Mouse (Mus musculus) T-helper 1 cell (primary cell): ENCODE data around the gene I0C0044D17Rik.

ENCODE experiments used
- in situ Hi-C: fragments of 300-600 bp; cut with MboI, MseI; formaldehyde crosslinking; loops from one replicate; pipeline ENCODE4 v1.15.1; 2025; ENCODE audit warnings: high pct_unique_total_duplicates

The I0C0044D17Rik gene

DNA sequence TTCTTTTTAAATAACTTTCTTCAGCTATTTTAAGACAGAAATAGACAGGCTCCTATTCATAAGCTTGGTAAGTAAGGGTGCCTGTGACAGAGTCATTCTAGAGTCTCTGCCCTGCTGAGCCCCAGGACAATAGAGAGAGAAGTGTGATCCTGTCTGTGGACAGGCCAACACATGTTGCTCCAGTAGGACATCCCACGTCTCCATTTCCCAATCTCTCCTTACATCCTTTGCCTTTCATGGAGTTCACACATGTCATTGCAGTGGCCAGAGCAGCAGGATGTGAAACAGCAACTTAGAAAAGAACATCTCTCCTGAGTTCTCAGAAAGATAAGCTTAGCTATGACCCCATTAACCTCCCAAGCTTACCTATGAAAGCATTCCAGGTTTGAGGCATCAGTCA is 8.1 kb upstream of the I0C0044D17Rik start:
- in situ Hi-C loops: no loop called here

DNA sequence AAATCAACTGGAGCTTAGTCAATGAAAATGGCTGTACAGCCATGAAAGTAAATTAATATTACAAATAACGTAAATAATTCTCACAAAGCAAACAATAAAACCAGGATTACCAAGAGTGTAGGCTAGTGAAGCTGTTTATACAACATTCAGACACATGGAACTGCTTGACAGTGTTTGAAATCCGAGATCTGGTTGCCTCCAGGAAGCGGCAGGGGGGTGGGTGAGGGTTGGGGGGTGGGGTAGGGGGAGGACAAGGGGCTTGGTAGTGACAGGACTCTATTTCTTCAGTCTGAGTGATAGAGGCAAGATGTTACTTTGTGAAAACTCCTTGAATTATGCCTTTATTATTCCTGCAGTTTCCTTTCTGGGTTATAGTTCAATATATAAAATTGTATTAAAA is 3.1 kb upstream of the I0C0044D17Rik start:
- in situ Hi-C loops: no loop called here

DNA sequence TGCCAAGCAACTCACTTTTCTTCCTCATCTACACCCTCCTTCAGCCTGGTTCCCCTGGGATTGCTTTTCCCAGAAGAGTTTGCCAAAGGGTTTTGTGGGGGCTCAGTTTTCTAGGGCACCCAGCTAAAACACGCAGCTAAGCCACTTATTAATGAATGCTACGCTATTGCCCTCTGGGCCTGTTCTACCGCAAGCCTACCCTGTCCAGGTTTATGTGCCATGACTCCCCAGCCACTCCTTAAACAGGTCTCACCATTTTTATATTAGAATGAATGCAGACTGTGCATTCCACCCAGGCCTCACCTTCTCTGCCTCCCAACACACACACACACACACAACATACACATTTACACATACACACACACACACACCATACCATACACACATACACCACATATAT is 593 bp downstream of the I0C0044D17Rik start:
- in situ Hi-C loops: no loop called here

DNA sequence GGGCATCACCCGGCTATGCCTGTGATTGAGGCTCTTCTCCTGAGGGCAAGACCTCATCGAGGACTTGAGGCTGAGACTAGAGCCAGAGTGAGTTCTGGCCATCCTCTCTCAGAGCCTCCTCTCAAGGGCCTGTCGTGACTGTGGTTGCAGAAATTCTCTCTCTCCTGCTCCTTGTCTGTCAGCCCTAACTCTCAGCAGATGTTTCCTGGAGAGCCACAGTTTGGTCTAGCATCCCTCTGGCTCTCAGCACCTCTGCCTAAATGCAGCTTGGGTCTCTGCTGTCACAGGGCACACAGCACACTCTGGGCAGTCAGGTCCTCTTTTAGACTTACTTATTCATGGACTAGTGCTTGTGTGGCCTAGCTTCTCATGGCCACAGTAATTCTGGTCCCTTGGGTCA is 1.2 kb downstream of the I0C0044D17Rik start:
- in situ Hi-C loops: no loop called here

DNA sequence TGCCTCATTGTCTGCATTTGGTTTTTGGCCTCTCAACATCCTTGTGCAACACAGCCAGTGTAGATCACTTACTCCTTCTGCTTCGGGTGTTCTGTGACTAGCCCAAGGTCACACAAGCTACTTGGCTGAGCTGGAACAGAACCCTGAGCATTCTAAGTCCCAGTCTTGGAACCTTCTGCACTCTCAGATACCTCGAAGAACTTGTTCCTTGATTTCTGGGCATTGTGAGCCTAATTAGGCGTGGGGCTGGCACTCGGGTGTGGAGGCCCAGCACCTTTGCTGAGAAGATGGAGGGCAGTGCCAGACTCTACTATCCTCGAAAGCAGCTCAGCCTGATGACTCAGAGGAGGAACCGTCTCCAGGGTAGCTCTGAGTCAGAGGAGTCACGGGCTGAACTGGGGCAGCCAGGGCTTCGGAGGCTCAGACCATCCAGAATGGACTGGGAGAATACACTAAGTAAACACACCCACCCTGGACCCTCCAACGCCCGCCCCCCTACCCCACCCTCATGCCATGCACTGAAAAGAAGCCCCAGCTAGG is 4.4 kb downstream of the I0C0044D17Rik start:
- in situ Hi-C loops: no loop called here

DNA sequence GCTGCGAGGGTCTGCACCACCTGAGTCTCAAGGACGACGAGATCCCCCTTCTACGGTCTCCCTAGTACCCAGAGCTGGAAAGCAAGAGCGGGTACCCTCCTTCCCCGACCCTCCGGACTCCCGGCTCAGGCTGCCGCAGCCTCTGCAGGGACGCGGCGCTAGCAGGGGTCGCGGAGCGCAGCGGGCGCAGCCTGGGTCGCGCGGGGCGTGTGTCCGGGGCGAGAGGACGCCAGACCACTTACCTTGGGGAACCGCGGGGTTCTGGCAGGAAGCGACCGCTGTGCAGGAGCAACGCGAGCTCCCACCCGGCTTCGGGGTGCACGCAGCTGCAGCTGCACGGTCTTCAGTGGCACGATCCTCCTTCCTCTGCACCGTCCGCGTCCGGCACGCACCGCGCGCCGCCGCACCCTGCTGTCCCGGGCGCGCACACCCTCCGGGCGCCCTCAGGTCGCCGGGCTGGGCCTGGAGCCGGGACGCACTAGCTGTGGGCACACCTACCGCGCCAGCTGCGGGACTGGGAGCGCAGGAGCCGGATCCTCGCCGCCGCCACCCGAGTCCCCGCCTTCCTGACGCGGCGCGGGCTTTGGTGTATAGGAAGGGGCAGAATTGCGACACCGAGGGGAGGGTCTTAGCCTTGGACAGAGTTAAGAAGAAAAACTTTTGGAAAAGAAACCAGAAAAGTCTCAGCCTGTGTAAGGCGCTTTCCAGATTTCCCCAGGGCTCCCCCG is 6.3 kb downstream of the I0C0044D17Rik start, which contains the start of gene Kank4:
Gene Kank4 (minus strand): TSS at position 354 of the 728 bp plus-strand sequence.
- in situ Hi-C loops: no loop called here

DNA sequence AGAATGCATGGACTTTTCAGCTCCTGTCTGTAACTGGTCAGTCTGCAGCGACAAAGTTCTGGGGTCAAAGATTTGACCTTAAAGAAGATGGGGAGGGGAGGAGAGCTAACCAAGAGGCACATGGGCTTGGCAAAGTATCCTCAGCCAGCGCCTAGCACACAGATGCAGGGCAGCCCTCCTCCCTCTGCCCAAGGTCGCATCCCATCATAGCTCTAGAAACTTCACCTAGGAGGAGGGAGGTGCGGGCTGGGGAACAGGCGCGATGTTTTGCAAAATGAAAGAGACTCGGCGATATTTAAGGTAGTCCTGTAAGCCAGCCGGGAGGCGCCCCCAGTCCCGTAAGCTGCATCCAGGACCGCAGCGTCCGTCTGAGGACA is 6.8 kb downstream of the I0C0044D17Rik start:
- in situ Hi-C loops: no loop called here

DNA sequence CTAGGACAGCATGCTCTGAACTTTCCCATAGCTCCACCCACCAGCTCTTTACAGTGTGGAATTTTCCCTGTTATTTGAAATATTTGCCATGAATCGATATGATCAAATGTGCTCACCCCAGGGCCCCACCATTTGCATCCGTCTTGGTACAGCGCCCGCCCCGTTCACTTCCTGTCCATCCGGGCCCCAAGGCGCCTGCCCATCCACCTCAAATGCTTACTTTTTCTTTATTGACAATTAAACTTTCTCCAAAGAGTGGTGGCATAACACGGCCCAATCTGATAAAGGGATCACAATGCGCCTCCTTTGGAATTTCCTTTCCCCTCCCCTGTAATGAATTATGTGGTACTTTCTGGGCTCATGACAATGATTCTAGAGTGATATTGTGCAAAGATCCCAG is 17.3 kb downstream of the I0C0044D17Rik start:
- in situ Hi-C loops: no loop called here

DNA sequence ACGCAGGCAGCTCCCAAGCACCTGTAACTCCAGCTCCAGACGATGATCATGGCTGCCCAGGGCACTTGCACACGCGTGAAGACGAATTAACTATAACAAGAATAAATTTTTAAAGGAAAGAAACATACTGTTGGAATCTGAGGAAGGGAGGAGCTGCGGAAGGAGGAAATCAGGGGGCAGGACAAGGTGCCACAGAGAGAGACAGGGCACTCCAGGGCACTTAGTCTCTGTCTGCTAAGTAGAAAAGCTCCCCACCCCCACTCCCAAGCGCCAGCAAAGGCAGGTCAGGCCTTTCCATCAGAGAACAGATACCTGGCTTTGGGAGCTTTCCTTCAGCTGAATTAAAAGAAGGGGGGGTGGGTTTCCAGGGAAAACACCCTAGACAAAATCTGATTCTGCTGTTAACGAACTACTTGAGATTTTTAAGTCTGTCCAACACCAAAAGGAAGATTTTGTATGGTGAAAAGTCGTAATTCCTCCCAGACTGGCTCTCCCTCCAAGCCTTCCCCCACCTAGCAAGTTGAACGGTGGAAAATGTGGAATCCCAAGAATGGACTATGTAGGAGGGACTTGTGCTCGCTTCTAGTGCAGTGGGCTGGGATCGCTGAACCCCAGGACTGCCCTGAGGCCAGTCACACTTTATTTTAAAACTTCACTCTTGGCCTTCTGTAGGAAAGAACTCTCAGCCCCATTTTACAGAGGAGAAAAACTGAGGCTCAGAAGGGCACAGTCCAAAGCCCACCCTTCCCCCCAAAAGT is 18.2 kb downstream of the I0C0044D17Rik start:
- in situ Hi-C loops: no loop called here

DNA sequence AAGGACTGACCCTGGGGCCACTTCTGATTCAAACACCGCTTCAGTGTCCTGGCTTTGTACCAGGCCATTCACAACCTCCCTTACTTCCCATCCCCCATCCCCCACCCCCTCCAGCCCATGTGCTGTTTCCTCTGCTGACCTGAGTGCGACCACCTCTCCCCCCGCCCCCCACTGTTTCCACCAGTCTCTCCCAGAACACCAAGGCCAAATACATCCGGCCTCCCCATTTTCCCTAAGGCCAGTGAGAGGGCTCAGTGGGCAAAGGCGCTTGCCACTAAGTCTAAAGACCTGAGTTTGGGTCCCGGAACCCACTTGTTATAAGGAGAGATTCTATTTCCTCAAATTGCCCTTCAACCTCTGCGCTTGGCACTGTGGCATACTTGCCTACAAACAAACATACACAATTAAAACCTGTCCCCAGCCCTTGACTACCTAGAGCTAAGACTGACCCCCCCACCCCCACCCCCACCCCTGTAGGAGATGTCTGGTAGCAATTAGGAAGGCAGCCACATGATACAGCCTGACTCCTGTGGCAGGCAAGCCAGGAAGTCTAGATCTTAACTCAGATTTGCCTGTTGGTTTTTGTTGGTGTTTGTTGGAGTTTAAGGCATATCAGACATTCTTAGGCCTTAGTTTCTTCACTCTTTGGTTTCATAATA is 19.0 kb downstream of the I0C0044D17Rik start:
- in situ Hi-C loops: no loop called here

DNA sequence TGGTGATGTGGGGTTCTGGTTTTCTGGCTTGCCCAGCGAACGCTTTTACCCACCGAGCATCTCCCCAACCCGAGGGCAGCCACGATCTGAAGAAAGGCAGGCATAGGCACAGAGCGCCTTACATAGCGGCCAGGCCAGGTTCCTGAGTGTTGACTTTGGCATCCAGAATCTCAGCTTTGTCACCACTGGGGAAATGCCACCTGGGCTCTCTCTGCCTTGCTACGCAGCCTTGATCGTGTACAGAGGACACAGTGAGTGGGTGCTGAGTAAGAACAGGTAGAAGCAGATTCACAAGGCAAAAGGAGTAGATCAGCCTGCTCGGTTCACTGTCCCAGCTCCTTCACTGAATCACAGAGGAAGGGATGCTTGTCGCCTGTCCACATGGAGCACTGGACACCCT is 21.9 kb downstream of the I0C0044D17Rik start:
- in situ Hi-C loops: no loop called here

DNA sequence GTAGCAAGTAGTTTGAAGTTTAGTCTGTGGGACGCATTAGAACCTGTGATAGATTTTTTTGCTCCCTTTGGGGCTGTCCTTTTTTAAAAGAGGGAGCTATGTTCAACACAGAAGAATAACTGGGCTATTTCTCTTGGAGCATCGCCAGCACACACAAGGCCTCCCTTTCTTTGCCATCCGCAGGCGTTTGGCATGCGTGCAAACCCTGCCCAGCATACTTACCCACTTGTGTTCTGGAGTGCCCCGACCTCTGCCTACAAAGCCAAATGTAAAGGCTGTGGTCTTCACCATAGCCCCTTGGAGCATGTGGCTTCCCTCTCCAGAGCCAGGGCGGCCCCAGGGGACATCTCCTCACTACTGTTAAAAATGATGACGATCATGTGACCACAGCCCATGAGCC is 22.8 kb downstream of the I0C0044D17Rik start:
- in situ Hi-C loops: no loop called here

DNA sequence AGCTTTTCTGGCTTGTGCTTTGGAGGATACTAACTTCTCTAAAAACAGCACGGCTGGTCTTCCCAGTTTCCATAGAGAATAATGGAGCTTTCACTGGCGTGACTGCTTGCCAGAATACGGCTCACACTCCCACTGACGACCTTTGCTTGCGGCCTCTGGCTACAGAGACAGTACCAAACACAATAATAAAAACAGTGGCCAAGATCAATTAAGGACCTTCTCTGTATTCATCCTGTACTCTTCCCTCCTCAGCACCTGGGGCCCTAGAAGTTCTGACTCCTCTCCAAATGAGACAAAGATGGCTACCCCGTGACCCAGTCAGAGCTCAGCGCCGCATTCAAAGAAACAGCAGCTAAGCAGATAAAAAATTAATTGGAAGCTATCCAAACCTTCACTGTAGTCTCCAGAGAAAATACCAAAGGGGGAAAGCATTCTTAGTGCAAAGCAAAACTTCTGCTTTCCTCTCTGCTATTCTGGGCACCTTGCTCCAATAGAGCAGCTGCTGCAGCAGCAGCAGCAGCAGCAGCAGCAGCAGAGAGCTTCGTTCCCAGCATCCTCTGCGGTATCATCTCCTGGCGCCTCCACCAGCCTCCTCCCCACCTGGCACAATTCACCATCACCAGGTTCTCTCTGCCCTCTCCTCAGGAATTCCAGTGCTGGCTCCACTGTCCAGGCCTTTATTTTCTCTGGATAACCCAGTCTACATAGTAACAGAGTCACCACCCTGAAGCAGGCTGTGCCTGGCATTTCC is 26.9 kb downstream of the I0C0044D17Rik start:
- in situ Hi-C loops: no loop called here

DNA sequence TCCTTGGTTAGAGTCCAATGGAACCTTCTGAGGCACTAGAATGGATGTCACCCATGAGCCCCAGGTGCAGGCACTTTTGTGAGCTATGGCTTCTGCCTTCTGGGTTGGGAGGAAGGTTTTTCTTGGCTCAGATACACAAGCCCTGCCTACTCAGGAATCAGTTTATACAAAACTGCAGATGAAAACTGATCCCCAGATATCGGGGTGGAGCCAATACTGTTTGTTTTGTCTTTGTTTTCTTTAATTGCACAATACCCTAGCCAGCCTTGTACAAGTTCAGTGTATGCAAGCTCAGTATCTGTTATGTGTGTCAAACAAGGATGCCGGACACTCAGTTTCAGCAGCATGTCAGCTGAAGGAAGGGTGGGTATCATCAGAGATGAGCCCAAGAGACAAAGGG is 28.4 kb downstream of the I0C0044D17Rik start:
- in situ Hi-C loops: no loop called here

DNA sequence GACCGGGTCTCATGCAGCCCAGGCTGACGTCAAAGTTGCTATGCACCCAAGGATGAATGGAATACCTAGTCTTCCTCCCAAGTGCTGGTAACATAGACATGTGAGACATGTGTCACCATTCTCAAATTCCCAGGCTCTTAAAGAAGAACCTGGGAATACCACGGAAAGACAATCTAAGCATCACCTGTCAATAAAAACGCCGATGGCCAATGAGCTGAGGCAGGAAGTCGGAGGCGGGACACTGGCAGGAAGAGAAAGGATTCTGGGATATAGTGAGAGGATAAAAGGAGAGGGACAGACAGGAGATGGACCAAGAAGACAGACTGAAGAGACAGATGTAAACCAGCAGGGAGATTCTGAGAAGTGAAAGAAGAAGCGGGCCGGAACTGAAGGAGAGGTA is 30.2 kb downstream of the I0C0044D17Rik start:
- in situ Hi-C loops: no loop called here

DNA sequence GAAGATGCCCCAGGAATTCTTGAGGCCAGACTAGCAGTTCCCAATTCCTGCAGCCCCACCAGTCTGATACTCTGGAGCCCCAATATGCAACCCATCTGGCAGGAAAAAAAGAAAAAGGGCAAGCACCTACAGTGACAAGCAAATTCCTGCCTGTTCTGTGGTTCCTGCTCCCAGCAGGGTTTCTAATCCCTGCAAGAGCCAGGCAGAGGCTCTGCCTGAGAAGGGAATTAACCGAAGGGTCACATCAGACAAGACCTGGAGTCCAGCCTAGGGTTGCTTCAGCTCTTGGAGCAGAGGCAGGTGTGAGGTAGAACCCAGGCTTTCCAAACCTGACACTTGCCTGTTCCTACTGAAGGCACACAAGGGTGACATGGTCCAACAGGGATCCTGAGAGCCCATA is 32.9 kb downstream of the I0C0044D17Rik start:
- in situ Hi-C loops: no loop called here

DNA sequence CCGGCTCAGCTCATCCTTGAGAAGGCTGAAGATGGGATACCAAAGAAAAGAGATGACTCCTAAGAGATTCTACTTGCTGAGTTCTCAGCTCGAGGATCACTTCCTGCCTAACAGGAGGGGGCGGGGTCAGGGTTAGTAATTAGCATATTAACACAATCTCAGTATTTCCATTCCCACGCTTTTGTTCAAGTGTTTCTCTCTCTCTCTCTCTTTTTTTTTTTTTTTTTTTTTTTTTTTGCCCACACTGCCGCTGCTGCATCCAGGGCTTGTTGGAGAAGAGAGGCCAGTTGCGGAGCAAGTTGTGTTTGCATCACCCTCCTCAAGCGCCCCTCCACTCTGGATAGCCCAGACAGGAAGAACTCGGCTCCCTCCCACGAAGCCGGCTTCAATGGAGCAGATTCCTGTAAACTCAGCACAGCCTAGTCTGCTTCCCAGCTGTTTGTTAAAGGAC is 33.8 kb downstream of the I0C0044D17Rik start:
- in situ Hi-C loops: no loop called here

DNA sequence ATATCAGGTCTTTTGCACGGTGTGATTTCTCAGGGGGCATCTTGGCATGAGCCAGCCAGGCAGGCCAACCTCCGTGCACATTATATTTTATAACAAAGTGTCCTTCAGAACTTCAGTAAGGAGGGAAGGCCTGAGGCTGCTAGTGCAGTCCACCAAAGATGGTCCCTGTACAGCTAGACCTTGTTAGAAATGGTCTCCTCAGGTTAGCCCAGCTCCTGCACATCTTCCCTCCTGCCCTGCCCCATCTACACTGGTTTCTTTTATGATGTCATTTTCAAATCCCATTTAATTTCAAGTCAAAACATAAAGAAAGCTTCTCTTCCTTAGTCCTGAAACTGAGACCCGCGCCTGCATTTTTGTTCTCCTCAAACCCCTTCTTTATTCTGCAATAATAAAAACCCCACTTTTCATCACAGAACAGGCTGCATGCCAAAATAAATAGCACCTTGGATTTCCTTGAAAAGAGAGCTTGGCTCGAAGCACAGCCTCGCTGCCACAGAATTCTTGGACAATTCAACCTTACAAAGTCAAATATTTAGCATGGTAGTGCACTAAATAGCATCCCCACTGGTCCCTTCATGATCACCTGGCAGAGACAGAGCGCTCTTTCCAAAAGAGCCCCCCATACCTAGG is 34.4 kb downstream of the I0C0044D17Rik start:
- in situ Hi-C loops: no loop called here

DNA sequence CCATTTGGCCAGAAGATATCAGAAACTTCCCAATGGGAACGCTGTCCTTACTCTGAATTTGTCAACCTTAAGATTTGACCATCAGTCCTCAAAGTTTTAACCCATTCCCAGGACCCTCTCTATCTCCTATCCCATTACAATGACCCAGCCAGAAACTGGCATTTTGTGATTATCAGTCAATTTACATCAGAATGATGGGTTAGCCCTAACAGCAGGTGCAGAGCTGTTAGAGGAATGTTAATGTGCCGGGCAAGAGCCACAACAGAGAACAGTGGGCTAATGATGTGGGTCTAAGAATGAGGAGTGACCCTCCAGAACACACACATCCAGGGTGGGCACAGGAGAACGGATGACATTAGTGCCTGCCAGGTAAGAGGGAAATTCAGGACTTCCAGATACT is 37.4 kb downstream of the I0C0044D17Rik start:
- in situ Hi-C loops: no loop called here

DNA sequence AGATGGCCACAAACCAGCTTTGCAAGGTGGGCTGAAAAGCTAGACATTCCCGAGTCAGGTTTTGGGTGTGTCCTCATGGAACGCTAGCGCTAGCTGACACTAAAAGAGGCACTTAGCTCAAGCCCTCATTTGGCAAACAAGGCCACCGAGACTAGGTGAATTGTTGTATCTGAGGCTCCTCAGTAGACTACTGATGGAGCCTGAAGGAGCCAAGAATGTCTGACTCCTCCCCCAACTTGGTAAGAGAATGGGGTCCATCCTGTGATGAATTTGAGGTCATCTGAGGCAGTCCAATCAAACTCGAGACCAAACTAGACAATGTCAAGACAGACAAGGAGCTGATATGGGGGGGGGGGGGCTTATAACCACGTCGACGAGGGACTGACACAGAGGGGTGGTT is 37.8 kb downstream of the I0C0044D17Rik start:
- in situ Hi-C loops: no loop called here

DNA sequence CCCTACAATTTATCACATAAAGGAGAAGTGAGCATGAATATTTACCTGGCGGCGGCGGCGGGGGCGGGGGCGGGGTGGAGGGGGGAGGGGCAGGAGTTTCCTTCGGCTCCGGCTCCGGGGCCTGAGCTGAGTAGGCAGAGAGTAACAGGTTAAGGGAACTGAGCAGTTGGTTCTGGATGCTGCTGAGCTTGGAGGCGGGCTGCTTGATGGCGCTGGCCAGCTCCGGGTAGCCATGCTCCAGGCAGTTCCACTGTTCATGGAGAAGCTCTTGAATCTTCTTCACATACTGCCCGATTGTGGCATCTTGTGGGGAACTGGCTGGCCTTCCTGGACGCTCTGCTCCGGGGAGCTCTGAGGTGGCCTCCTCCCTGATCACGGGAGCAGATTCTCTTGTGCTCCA is 45.4 kb downstream of the I0C0044D17Rik start:
- in situ Hi-C loops: no loop called here
